In genomic region chr5:9040665-9041215, GRCm38 (mm10) we compare ENCODE assay signal across 28 mouse cellular contexts. TPM values are rescaled to one million over a fixed set of nuclear protein-coding genes. Genes with fewer than 3 reads are reported as not detected.
DNase-seq lines count a peak whose midpoint lies in the region; ATAC-seq lines count a peak whose summit lies in the region.
"Had no signal": no experiment of that assay in that cellular context is flagged by ENCODE, and none has a peak within 500 bp of the region (broad histone marks: within the 10 kb centered on the region; RNA-seq: fewer than 3 reads in every experiment).

No protein-coding gene starts in this region.

- WGBS in midbrain, embryonic 11.5 days = 88% methylated on average over 3 of the region's 3 CpGs
- WGBS in midbrain, embryonic 14.5 days = 81% methylated on average over 3 of the region's 3 CpGs
- 55% methylated on average over 3 of the region's 3 CpGs for WGBS in liver, embryonic 13.5 days (ENCODE audit: insufficient replicate concordance)
- WGBS in stomach, embryonic 14.5 days = 61% methylated on average over 3 of the region's 3 CpGs

- H3K27me3 ChIP-seq in midbrain, embryonic 11.5 days (ENCODE audit: control insufficient read depth, insufficient read depth, low read length) = no peaks in the 10 kb centered on the region
- no peaks in the 10 kb centered on the region for H3K27me3 ChIP-seq in midbrain, embryonic 14.5 days (ENCODE audit: control insufficient read depth, insufficient read depth, low read length)
- H3K27me3 ChIP-seq in liver, embryonic 13.5 days = no peaks in the 10 kb centered on the region
- no peaks in the 10 kb centered on the region for H3K27me3 ChIP-seq in stomach, embryonic 14.5 days (ENCODE audit: control insufficient read depth, insufficient read depth, low read length)
- H3K27me3 ChIP-seq: embryonic facial prominence, embryonic 15.5 days; heart, embryonic 12.5 days; midbrain, embryonic 15.5 days; neural tube, embryonic 15.5 days had no signal

- H3K4me2 ChIP-seq in midbrain, embryonic 11.5 days = no peak overlapping the region
- no peak overlapping the region for H3K4me2 ChIP-seq in midbrain, embryonic 14.5 days (ENCODE audit: low read length)
- H3K4me2 ChIP-seq in liver, embryonic 13.5 days = no peak overlapping the region
- no peak overlapping the region for H3K4me2 ChIP-seq in stomach, embryonic 14.5 days (replicated peaks; ENCODE audit: low read depth, low read length)
- H3K4me2 ChIP-seq: embryonic facial prominence, embryonic 15.5 days; heart, embryonic 12.5 days; hindbrain, embryonic 14.5 days; midbrain, embryonic 15.5 days; neural tube, embryonic 15.5 days had no signal

- no peaks in the 10 kb centered on the region for H3K9me3 ChIP-seq in midbrain, embryonic 11.5 days (ENCODE audit: control insufficient read depth, low read length)
- H3K9me3 ChIP-seq in midbrain, embryonic 14.5 days (ENCODE audit: control insufficient read depth, low read length) = no peaks in the 10 kb centered on the region
- no peaks in the 10 kb centered on the region for H3K9me3 ChIP-seq in liver, embryonic 13.5 days (replicated peaks)
- H3K9me3 ChIP-seq in stomach, embryonic 14.5 days (ENCODE audit: control insufficient read depth, low read depth, low read length) = no peaks in the 10 kb centered on the region
- H3K9me3 ChIP-seq: embryonic facial prominence, embryonic 10.5 days; embryonic facial prominence, embryonic 15.5 days; heart, embryonic 12.5 days; midbrain, embryonic 15.5 days; neural tube, embryonic 15.5 days had no signal

- 0 out of 2 replicates have a peak, but pooled peaks cover 3% of the 10 kb centered on the region for H3K4me1 ChIP-seq in midbrain, embryonic 11.5 days (ENCODE audit: control insufficient read depth, insufficient read depth, low read length)
- no peaks in the 10 kb centered on the region for H3K4me1 ChIP-seq in midbrain, embryonic 14.5 days (ENCODE audit: control insufficient read depth, insufficient read depth, low read length)
- no peaks in the 10 kb centered on the region; the same call in 1 of the 2 replicates for H3K4me1 ChIP-seq in liver, embryonic 13.5 days (replicated peaks)
- H3K4me1 ChIP-seq in stomach, embryonic 14.5 days (ENCODE audit: control insufficient read depth, insufficient read depth, low read length) = no peaks in the 10 kb centered on the region
- H3K4me1 ChIP-seq: heart, embryonic 12.5 days; neural tube, embryonic 15.5 days had no signal

- no peak overlapping the region for H3K9ac ChIP-seq in midbrain, embryonic 11.5 days (ENCODE audit: low read length)
- no peak overlapping the region for H3K9ac ChIP-seq in midbrain, embryonic 14.5 days (replicated peaks; ENCODE audit: low read length)
- H3K9ac ChIP-seq in liver, embryonic 13.5 days = no peak overlapping the region
- H3K9ac ChIP-seq in stomach, embryonic 14.5 days (replicated peaks; ENCODE audit: low read depth, low read length) = no peak overlapping the region
- H3K9ac ChIP-seq: embryonic facial prominence, embryonic 15.5 days; heart, embryonic 12.5 days; hindbrain, embryonic 14.5 days; midbrain, embryonic 15.5 days; neural tube, embryonic 15.5 days had no signal

- no peak for ATAC-seq in midbrain, embryonic 11.5 days (ENCODE audit: low FRiP score)
- no peak for ATAC-seq in midbrain, embryonic 14.5 days (ENCODE audit: low FRiP score, low TSS enrichment)
- peak; percentile 69 for ATAC-seq in liver, embryonic 13.5 days (ENCODE audit: low read depth)
- ATAC-seq in stomach, embryonic 14.5 days (ENCODE audit: insufficient number of reproducible peaks, insufficient read depth, low FRiP score, low read depth) = peak; percentile 72
- ATAC-seq: activated CD4-positive, CD25-positive, alpha-beta regulatory T cell, adult 4 months; forebrain, embryonic 14.5 days had no signal

- H3K4me3 ChIP-seq in midbrain, embryonic 11.5 days (ENCODE audit: low read depth, low read length) = no peak overlapping the region
- H3K4me3 ChIP-seq in midbrain, embryonic 14.5 days (replicated peaks; ENCODE audit: low read depth, low read length) = no peak overlapping the region
- H3K4me3 ChIP-seq in liver, embryonic 13.5 days (replicated peaks) = no peak overlapping the region
- H3K4me3 ChIP-seq in stomach, embryonic 14.5 days (ENCODE audit: low read depth, low read length) = no peak overlapping the region
- H3K4me3 ChIP-seq: embryonic facial prominence, embryonic 10.5 days; embryonic facial prominence, embryonic 15.5 days; heart, adult 2 months; heart, embryonic 12.5 days; midbrain, embryonic 15.5 days; neural tube, embryonic 15.5 days had no signal

- peak; percentile 81 for DNase-seq in midbrain, embryonic 11.5 days (ENCODE audit: low spot score, missing footprints)
- DNase-seq in midbrain, embryonic 14.5 days = no peak
- DNase-seq in liver, embryonic 13.5 days = no peak
- no peak for DNase-seq in cerebellum, adult 11 months
- DNase-seq in thymus, postnatal 4 days = no peak
- DNase-seq in cerebellum, adult 18-20 months = no peak
- DNase-seq: adrenal gland, adult 2 months; adrenal gland, postnatal 36 days; cerebellum, adult 8-10 months; cerebellum, postnatal 25 days; gastrocnemius, postnatal 25 days; heart, adult 2 months; heart, postnatal 4 days; kidney, adult 8-10 months; kidney, postnatal 4 days; left cerebral cortex, postnatal 4 days; right cerebral cortex, postnatal 14 days had no signal

- no peaks in the 10 kb centered on the region for H3K36me3 ChIP-seq in midbrain, embryonic 11.5 days (ENCODE audit: control insufficient read depth, insufficient read depth, low read length)
- H3K36me3 ChIP-seq in midbrain, embryonic 14.5 days (ENCODE audit: control insufficient read depth, insufficient read depth, low read length) = no peaks in the 10 kb centered on the region
- H3K36me3 ChIP-seq in liver, embryonic 13.5 days = no peaks in the 10 kb centered on the region
- H3K36me3 ChIP-seq in stomach, embryonic 14.5 days (ENCODE audit: control insufficient read depth, insufficient read depth, low read length) = no peaks in the 10 kb centered on the region
- H3K36me3 ChIP-seq: embryonic facial prominence, embryonic 10.5 days; embryonic facial prominence, embryonic 15.5 days; heart, embryonic 12.5 days; midbrain, embryonic 15.5 days; neural tube, embryonic 15.5 days had no signal

- no peak overlapping the region for H3K27ac ChIP-seq in midbrain, embryonic 11.5 days (ENCODE audit: low read depth, low read length)
- no peak overlapping the region for H3K27ac ChIP-seq in midbrain, embryonic 14.5 days (replicated peaks; ENCODE audit: low read depth, low read length)
- peak overlapping the region; percentile 4; the same call in 1 of the 2 replicates for H3K27ac ChIP-seq in liver, embryonic 13.5 days
- no peak overlapping the region for H3K27ac ChIP-seq in stomach, embryonic 14.5 days (ENCODE audit: low read length)
- H3K27ac ChIP-seq: embryonic facial prominence, embryonic 10.5 days; embryonic facial prominence, embryonic 15.5 days; heart, adult 2 months; hindbrain, embryonic 14.5 days; kidney, postnatal 0 days; macrophage; midbrain, embryonic 15.5 days; neural tube, embryonic 15.5 days had no signal

RNA-seq across cellular contexts. Expression of gene Crot, which starts 43.6 kb away (rescaled TPM):
- 29.1 and 31.7 TPM in 2 replicates for polyA plus RNA-seq in midbrain, embryonic 11.5 days (2014; fragmentation: Nextera tagmentation; extraction: Ambion mirVana)
- polyA plus RNA-seq in midbrain, embryonic 14.5 days (2014; fragmentation: Nextera tagmentation; extraction: Ambion mirVana) = 14.2 and 21.1 TPM in 2 replicates
- polyA plus RNA-seq in liver, embryonic 13.5 days (2015; fragmentation: Nextera tagmentation; extraction: Ambion mirVana) = 36.9 and 45.2 TPM in 2 replicates
- 55.2 and 60.1 TPM in 2 replicates for polyA plus RNA-seq in stomach, embryonic 14.5 days (2014; fragmentation: Nextera tagmentation; extraction: Ambion mirVana)

RNA-seq across cellular contexts. Expression of gene Tmem243, which starts 59.7 kb away (rescaled TPM):
- 23.6 and 23.8 TPM in 2 replicates for polyA plus RNA-seq in midbrain, embryonic 11.5 days (2014; fragmentation: Nextera tagmentation; extraction: Ambion mirVana)
- 11.9 and 14.9 TPM in 2 replicates for polyA plus RNA-seq in midbrain, embryonic 14.5 days (2014; fragmentation: Nextera tagmentation; extraction: Ambion mirVana)
- 9.8 and 10.3 TPM in 2 replicates for polyA plus RNA-seq in liver, embryonic 13.5 days (2015; fragmentation: Nextera tagmentation; extraction: Ambion mirVana)
- polyA plus RNA-seq in stomach, embryonic 14.5 days (2014; fragmentation: Nextera tagmentation; extraction: Ambion mirVana) = 17.2 and 20.4 TPM in 2 replicates

Comparison
In these comparisons a context has a peak if more than half of its experiments do, and no peak if none do; other contexts are left out.
1. ATAC-seq: peak in liver, embryonic 13.5 days (single experiment) and stomach, embryonic 14.5 days (single experiment); none in midbrain, embryonic 11.5 days (single experiment) and midbrain, embryonic 14.5 days (single experiment).